Mouse (Mus musculus) liver, embryonic 14.5 days (tissue): ENCODE measurements around the gene Ppp1r2.

ENCODE experiments used
- CTCF ChIP-seq: IDR thresholded peaks from 2 replicates; pipeline ENCODE4 v1.5.1; 2016; ENCODE audit warnings: antibody characterized with exemption, low read depth, control low read depth
- EP300 ChIP-seq: IDR thresholded peaks from 2 replicates; pipeline ENCODE4 v1.6.1; 2016; ENCODE audit warnings: antibody characterized with exemption, low read depth

DNA sequence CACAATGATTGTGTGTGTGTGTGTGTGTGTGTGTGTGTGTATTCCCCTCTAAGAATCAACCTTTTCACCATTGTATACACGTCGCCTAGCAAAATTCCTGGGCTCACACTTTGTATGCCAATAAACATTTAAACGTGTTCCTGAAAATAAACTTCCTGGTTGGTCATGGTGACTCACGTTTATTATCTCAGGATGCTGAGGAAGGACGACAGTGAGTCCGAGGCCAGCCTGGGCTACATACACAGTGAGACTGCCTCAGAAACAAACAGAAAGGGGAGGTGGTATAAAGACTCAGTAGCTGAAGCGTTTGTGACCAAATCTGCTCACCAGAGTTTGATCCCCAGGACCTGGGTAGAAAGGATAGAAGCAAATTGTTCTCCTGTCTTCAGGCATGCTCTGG is 27.6 kb downstream of the Ppp1r2 start:
- no peak for TF ChIP-seq CTCF
- no peak for TF ChIP-seq EP300
